Mouse (Mus musculus) liver, postnatal 0 days (tissue): ENCODE results near the gene Brd9. TPM values are rescaled to one million over a fixed set of nuclear protein-coding genes. Genes with fewer than 3 reads are reported as not detected.

Experiments used
- ATAC-seq: fragments of 200-750 bp; cut with Nextera tagmentation; 2 replicates; pipeline ENCODE4 v1.8.0; 2017; ENCODE audit warnings: mild to moderate bottlenecking, moderate library complexity
- DNase-seq: peaks from one replicate; pipeline ENCODE4 v3.0.0-alpha.2; 2016
- H3K27ac ChIP-seq: fragments of 300-500 bp; sonication (generic); 2 replicates; pipeline ENCODE4 v1.5.1; 2014; ENCODE audit warnings: antibody characterized with exemption, moderate library complexity, mild to moderate bottlenecking, low read depth
- H3K27me3 ChIP-seq: fragments of 300-500 bp; sonication (generic); 2 replicates; pipeline ENCODE4 v1.6.1; 2014; ENCODE audit warnings: low read length, control low read depth, mixed read lengths; ENCODE audit not compliant: insufficient read depth
- H3K36me3 ChIP-seq: fragments of 300-500 bp; sonication (generic); replicated peaks from 2 replicates; pipeline ENCODE4 v1.6.1; 2014; ENCODE audit warnings: mild to moderate bottlenecking, control low read depth, low read length, moderate library complexity, mixed read lengths; ENCODE audit not compliant: insufficient read depth
- H3K4me1 ChIP-seq: fragments of 300-500 bp; sonication (generic); 2 replicates; pipeline ENCODE4 v1.6.1; 2014; ENCODE audit warnings: antibody characterized with exemption, mild to moderate bottlenecking, control low read depth; ENCODE audit not compliant: insufficient read depth
- H3K4me2 ChIP-seq: fragments of 300-500 bp; sonication (generic); 2 replicates; pipeline ENCODE4 v1.6.1; 2014; ENCODE audit warnings: low read depth, mild to moderate bottlenecking, low read length, moderate library complexity, mixed read lengths
- H3K4me3 ChIP-seq: fragments of 300-500 bp; sonication (generic); 2 replicates; pipeline ENCODE4 v1.5.1; 2014; ENCODE audit warnings: low read depth, low read length
- H3K9ac ChIP-seq: fragments of 300-500 bp; sonication (generic); replicated peaks from 2 replicates; pipeline ENCODE4 v1.6.1; 2014; ENCODE audit warnings: mild to moderate bottlenecking, moderate library complexity
- H3K9me3 ChIP-seq: fragments of 300-500 bp; sonication (generic); 2 replicates; pipeline ENCODE4 v1.6.1; 2016; ENCODE audit warnings: mild to moderate bottlenecking, control low read depth, low read length, mixed read lengths
- CTCF ChIP-seq: sonication (generic); IDR thresholded peaks from 2 replicates; pipeline ENCODE4 v1.5.1; 2016; ENCODE audit warnings: antibody characterized with exemption, low read depth
- EP300 ChIP-seq: IDR thresholded peaks from 2 replicates; pipeline ENCODE4 v1.6.1; 2016; ENCODE audit warnings: antibody characterized with exemption, low read depth, mild to moderate bottlenecking
- WGBS: fragments of 180-500 bp; shearing (Covaris S2); extraction: QIAGEN DNeasy Blood & Tissue Kit; methylation state at CpG from one replicate; pipeline ENCODE4 v1.1.7; 2014; ENCODE audit not compliant: insufficient replicate concordance; 5-methylcytosine and 5-hydroxymethylcytosine counted together
- polyA plus RNA-seq: library from polyadenylated mRNA; unstranded; fragments of >200 nt; fragmentation: Nextera tagmentation; extraction: Ambion mirVana; gene quantifications from 2 replicates; pipeline ENCODE4 v1.2.1, GENCODE M21; 2015

The Brd9 gene
- polyA plus RNA-seq, 1 experiment from 2014 or later, result 10.6 TPM

DNA sequence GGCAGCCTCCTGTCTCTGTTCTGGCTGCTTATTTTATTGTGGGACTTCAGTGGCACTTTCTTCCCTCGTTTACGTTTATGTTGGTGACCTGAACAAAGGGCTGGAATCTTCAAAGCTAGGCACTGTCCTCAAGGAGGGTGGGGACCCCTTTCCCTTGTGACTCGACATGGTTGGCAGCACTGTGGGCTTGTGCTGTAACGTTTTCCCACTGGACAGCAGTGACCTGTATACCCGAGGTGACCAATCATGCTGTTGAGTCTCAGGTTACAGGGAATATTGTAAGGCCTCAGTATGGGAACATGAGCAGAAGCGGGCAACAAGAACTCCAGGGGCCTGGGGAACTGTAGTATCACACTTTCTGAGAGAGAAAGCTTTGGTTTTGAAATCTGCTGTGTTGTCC is 17.1 kb downstream of the Brd9 start:
- TF ChIP-seq EP300 (no peak), CTCF (no peak)

DNA sequence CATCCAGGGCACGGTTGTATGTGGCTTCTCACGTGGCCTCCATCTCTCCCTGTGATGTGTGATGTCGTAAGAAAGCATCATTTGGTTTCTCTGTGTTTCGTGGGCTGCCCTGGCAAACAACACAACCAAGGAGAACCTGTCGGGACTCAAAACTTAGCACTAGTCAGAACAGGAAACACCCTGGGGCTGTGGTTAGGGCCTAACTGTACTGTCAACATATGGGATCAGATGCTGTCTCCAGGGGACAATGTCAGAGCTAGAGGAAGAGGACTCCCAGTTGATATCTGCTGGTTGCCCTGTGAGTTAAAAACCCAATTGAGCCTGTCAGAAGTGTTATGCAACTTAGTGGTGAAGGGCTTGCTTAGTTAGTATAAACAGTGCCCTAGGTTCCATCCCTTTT is 17.9 kb downstream of the Brd9 start:
- Histone ChIP-seq H3K9me3 (no peaks in the 10 kb centered on the region), H3K4me1 (no peaks in the 10 kb centered on the region), H3K4me2 (no peak overlapping the region), H3K27me3 (no peaks in the 10 kb centered on the region), H3K36me3 (peaks cover 58% of the 10 kb centered on the region), H3K9ac (no peak overlapping the region), H3K4me3 (no peak overlapping the region), H3K27ac (no peak overlapping the region)
- TF ChIP-seq EP300 (no peak), CTCF (no peak)
- 46% methylated on average over 5 of the region's 5 CpGs for WGBS
- DNase-seq, result no peak
- ATAC-seq, result no peak

More for the DNA sequence above, 17.1 kb downstream of the Brd9 start:
- Histone ChIP-seq H3K36me3 (peaks cover 58% of the 10 kb centered on the region), H3K27ac (no peak overlapping the region), H3K4me2 (no peak overlapping the region), H3K4me1 (no peaks in the 10 kb centered on the region), H3K9ac (no peak overlapping the region), H3K4me3 (no peak overlapping the region), H3K9me3 (no peaks in the 10 kb centered on the region), H3K27me3 (no peaks in the 10 kb centered on the region)
- no peak for ATAC-seq
- WGBS, result 80% methylated on average over 6 of the region's 6 CpGs
- no peak for DNase-seq

DNA sequence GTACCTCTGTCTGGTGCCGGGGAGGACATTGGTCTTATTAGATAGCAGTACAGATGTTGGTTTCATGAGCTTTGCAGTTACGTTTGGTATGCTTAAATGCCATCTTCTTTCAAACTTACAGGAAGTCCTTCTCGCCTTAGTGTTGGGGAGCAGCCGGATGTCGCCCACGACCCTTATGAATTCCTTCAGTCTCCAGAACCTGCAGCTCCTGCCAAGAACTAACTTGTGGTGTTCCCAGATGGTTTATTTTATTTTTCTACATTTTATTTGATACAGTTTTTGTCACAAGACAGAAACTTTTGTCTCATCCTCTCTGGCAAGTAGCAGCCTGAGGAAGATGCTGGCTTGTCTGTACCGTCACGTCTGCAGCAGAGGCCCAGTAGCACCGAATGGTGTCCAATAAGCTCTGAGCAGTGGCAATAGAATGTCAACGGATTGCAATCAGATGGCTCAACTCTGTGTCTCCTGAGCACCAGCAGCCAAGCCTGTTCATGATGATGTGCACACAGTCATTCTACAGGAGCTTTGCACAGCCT is 22.6 kb downstream of the Brd9 start:
- ATAC-seq, result no peak
- no peak overlapping the region for H3K27ac ChIP-seq
- no peak overlapping the region for H3K9ac ChIP-seq
- peaks cover 34% of the 10 kb centered on the region for H3K36me3 ChIP-seq
- WGBS, result 88% methylated on average over 10 of the region's 10 CpGs
- no peak overlapping the region for H3K4me2 ChIP-seq
- no peaks in the 10 kb centered on the region for H3K4me1 ChIP-seq
- H3K4me3 ChIP-seq, result no peak overlapping the region
- TF ChIP-seq EP300 (no peak), CTCF (no peak)
- no peak for DNase-seq
- H3K27me3 ChIP-seq, result no peaks in the 10 kb centered on the region
- no peaks in the 10 kb centered on the region for H3K9me3 ChIP-seq

- Histone ChIP-seq H3K4me1 (no peaks in the 10 kb centered on the region), H3K9ac (no peak overlapping the region), H3K4me2 (no peak overlapping the region), H3K4me3 (no peak overlapping the region), H3K27ac (no peak overlapping the region), H3K27me3 (no peaks in the 10 kb centered on the region), H3K36me3 (peaks cover 29% of the 10 kb centered on the region), H3K9me3 (no peaks in the 10 kb centered on the region)
- TF ChIP-seq EP300 (no peak), CTCF (peak; percentile 27)
- 80% methylated on average over 4 of the region's 4 CpGs for WGBS
- DNase-seq, result no peak
- ATAC-seq, result no peak
Observed at GRCm38 (mm10) chr13:73961177-73961576, 23.6 kb downstream of the Brd9 start.

DNA sequence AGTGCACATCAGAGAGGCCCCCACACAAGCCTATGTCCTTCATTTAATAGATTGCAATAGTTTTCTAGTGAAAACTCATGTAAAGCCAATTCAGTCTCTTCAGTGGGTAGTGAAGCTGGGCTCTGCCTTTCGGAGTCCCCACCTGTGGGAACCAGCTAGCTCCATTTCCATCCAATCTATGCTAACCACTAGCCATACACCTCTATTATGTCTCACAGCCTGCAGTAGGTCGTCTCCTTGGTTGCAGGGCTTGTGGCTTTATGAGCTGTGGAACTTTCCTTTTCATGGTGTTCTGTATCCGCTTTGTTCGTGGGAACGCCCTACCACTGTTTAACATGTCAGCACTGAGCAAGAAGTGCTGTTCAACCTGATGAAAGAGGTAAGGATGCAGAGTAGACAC is 25.9 kb downstream of the Brd9 start, which contains the start of gene Zdhhc11:
TSS of gene Zdhhc11 (plus strand) at position 301 of the 400 bp plus-strand sequence.
- Histone ChIP-seq H3K4me2 (no peak within 1 kb of the TSS), H3K4me1 (no peaks in the 10 kb centered on the region), H3K27me3 (no peaks in the 10 kb centered on the region), H3K9me3 (no peaks in the 10 kb centered on the region), H3K27ac (no peak within 1 kb of the TSS), H3K36me3 (peaks cover 14% of the 10 kb centered on the region; the same call in 1 of the 2 replicates), H3K9ac (no peak within 1 kb of the TSS), H3K4me3 (no peak within 1 kb of the TSS)
- ATAC-seq, result no peak
- no peak for DNase-seq
- no peak for TF ChIP-seq EP300
- TF ChIP-seq CTCF, result no peak
- 83% methylated on average over 5 of the region's 5 CpGs for WGBS

DNA sequence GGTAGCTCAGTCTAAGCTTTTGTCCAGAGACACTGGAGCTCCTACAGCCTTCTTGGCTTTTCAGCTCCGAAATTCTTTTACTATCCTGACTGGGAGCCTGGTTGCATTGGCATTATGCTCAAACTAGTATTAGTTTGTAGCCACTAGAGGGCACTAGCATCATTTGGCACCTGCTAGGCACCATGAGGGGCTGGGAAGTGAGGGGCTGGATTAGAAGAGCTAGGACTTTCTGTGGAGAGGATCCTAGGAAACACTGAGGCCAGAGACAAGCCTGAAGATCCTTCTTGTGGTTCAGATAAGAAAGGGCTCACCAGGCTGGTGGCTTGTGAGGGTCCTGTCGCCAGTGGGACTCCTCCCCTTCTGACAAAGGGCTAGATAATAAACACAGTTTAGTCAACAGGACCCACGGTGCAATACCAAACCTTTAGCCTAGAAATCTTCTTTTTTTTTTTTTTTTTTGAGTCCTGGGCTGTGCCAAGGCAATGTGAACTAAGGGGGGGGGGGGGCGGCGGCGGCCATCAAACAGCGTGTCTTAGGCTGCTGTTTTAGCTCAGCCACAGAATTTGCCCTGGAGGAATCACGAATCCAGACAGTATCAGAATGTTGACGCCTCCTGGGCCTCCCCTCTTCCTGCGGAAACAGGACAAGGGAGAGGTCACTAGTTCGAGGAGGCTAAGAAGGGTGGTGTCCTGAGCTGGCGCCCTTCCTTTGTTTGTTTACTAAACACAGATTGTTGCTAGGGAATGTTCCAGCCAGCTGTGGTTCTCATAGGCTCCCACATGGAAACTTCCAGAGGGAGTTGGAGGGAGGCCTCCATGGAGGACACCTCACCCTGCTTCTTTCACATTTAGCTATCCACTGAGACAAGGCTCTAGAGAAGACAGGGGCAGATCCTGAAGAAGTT is 33.2 kb downstream of the Brd9 start:
- 12% methylated on average over 12 of the region's 12 CpGs for WGBS
- Histone ChIP-seq H3K27me3 (no peaks in the 10 kb centered on the region), H3K9me3 (no peaks in the 10 kb centered on the region), H3K4me2 (peak overlapping the region; percentile 70), H3K4me1 (0 out of 2 replicates have a peak, but pooled peaks cover 8% of the 10 kb centered on the region), H3K27ac (peak overlapping the region; percentile 60), H3K9ac (no peak overlapping the region; the same call in 1 of the 2 replicates), H3K4me3 (no peak overlapping the region), H3K36me3 (no peaks in the 10 kb centered on the region)
- ATAC-seq, result peak; percentile 87
- DNase-seq, result peak; percentile 54
- TF ChIP-seq CTCF (peak; percentile 90), EP300 (peak; percentile 38; the same call in 1 of the 2 replicates)
